Mouse (Mus musculus): ENCODE results near the gene Gja4. TPM values are rescaled to one million over a fixed set of nuclear protein-coding genes. Genes with fewer than 3 reads are reported as not detected.

Gene Gja4
- total and polyA plus RNA-seq, 3 experiments: not detected

- dilution Hi-C loops (cut with MboI; ENCODE audit: extremely low pct_ligation_motif_present, extremely low pct_unique_long_range_greater_than_20kb, low sequenced_read_pairs) (no loop called here), in situ Hi-C loops (cut with MboI; ENCODE audit: low pct_ligation_motif_present, low pct_unique_long_range_greater_than_20kb, low sequenced_read_pairs) (no loop called here)
- no peak for DNase-seq (ENCODE audit: extremely low read depth)
- Histone ChIP-seq H3K27me3 (replicated peaks) (peaks cover 15% of the 10 kb centered on the region), H3K79me2 (replicated peaks; ENCODE audit: control insufficient read depth, extremely low read depth, insufficient read depth, poor library complexity, severe bottlenecking) (no peaks in the 10 kb centered on the region), H3K36me3 (replicated peaks in 1 of 2; ENCODE audit: control insufficient read depth in 1 of 2, insufficient read depth in 1 of 2, low read length in 1 of 2) (no peaks in the 10 kb centered on the region), H3K9me3 (replicated peaks; ENCODE audit: low read length) (no peaks in the 10 kb centered on the region), H3K27ac (ENCODE audit: insufficient read depth, low read depth) (no peak overlapping the region), H3K4me3 (replicated peaks in 1 of 3; ENCODE audit: low read depth in 2 of 3, low read length in 2 of 3, poor library complexity in 1 of 3) (no peak overlapping the region), H3K9ac (ENCODE audit: insufficient read depth, low read depth) (no peak overlapping the region), H3K4me1 (ENCODE audit: control insufficient read depth in 1 of 2, insufficient read depth in 2 of 2) (peaks cover 2 to 6% of the 10 kb centered on the region in 2 experiments; a peak in 3 of 4 replicates), H3K4me2 (ENCODE audit: insufficient read depth, low read depth, poor library complexity, severe bottlenecking) (no peak overlapping the region)
- no peak for TF ChIP-seq IRF4 (IDR thresholded peaks at IDR 0.05; ENCODE audit: low read depth, low read length)
- no peak for TF ChIP-seq TCF12 (IDR thresholded peaks at IDR 0.05; ENCODE audit: low read depth, low read length)
- no peak for TF ChIP-seq PAX5 (IDR thresholded peaks at IDR 0.05; ENCODE audit: low read length)
- no peak for TF ChIP-seq MEF2A (IDR thresholded peaks at IDR 0.05; ENCODE audit: borderline replicate concordance, low read depth, low read length)
- TF ChIP-seq ETS1 (conservative IDR thresholded peaks at IDR 0.05; ENCODE audit: low read depth, low read length): no peak
- no peak for TF ChIP-seq POLR2AphosphoS2 (IDR thresholded peaks at IDR 0.05; ENCODE audit: low read depth, low read length)
Measured at GRCm38 (mm10) chr4:127329046-127329445, 15.2 kb upstream of the Gja4 start.

DNA sequence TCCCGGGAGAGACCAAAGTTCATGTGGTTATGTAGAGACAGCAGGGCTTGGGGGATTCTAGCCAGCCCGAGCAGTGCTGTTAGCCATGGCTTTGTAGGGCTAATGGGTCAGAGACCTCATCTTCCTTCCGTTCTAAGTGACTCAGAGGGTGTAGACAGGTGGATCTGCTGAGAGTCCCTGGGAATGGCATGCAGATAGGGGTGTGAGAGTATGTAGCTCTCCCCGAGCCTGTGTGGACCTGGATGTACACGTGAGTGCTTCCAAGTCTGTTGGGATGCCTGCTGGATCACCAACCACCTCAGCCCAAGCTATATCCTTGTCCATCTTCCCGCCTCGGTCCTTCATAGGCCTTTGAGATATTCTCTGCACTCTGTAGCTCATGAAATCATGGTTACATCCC, 14.5 kb upstream of the Gja4 start:
- TF ChIP-seq EP300 (IDR thresholded peaks at IDR 0.05; ENCODE audit: low read length): no peak
- Histone ChIP-seq H3K4me1 (ENCODE audit: control insufficient read depth in 1 of 2, insufficient read depth in 2 of 2) (peaks cover 2 to 6% of the 10 kb centered on the region in 2 experiments; a peak in 3 of 4 replicates), H3K9me3 (replicated peaks; ENCODE audit: low read length) (no peaks in the 10 kb centered on the region), H3K79me2 (replicated peaks; ENCODE audit: control insufficient read depth, extremely low read depth, insufficient read depth, poor library complexity, severe bottlenecking) (no peaks in the 10 kb centered on the region), H3K4me2 (ENCODE audit: insufficient read depth, low read depth, poor library complexity, severe bottlenecking) (no peak overlapping the region), H3K4me3 (replicated peaks in 1 of 3; ENCODE audit: low read depth in 2 of 3, low read length in 2 of 3, poor library complexity in 1 of 3) (no peak overlapping the region), H3K36me3 (replicated peaks in 1 of 2; ENCODE audit: control insufficient read depth in 1 of 2, insufficient read depth in 1 of 2, low read length in 1 of 2) (no peaks in the 10 kb centered on the region), H3K27me3 (replicated peaks) (peaks cover 16% of the 10 kb centered on the region), H3K27ac (ENCODE audit: insufficient read depth, low read depth) (no peak overlapping the region), H3K9ac (ENCODE audit: insufficient read depth, low read depth) (no peak overlapping the region)
- dilution Hi-C loops (cut with MboI; ENCODE audit: extremely low pct_ligation_motif_present, extremely low pct_unique_long_range_greater_than_20kb, low sequenced_read_pairs) (no loop called here), in situ Hi-C loops (cut with MboI; ENCODE audit: low pct_ligation_motif_present, low pct_unique_long_range_greater_than_20kb, low sequenced_read_pairs) (no loop called here)
- DNase-seq (ENCODE audit: extremely low read depth): no peak

- in situ Hi-C loops (cut with MboI; ENCODE audit: low pct_ligation_motif_present, low pct_unique_long_range_greater_than_20kb, low sequenced_read_pairs) (no loop called here), dilution Hi-C loops (cut with MboI; ENCODE audit: extremely low pct_ligation_motif_present, extremely low pct_unique_long_range_greater_than_20kb, low sequenced_read_pairs) (no loop called here)
- DNase-seq (ENCODE audit: extremely low read depth): no peak
- Histone ChIP-seq H3K4me2 (ENCODE audit: insufficient read depth, low read depth, poor library complexity, severe bottlenecking) (no peak overlapping the region), H3K79me2 (replicated peaks; ENCODE audit: control insufficient read depth, extremely low read depth, insufficient read depth, poor library complexity, severe bottlenecking) (no peaks in the 10 kb centered on the region), H3K36me3 (replicated peaks in 1 of 2; ENCODE audit: control insufficient read depth in 1 of 2, insufficient read depth in 1 of 2, low read length in 1 of 2) (no peaks in the 10 kb centered on the region), H3K4me3 (replicated peaks in 1 of 3; ENCODE audit: low read depth in 2 of 3, low read length in 2 of 3, poor library complexity in 1 of 3) (no peak overlapping the region), H3K27me3 (replicated peaks) (peaks cover 16% of the 10 kb centered on the region), H3K27ac (ENCODE audit: insufficient read depth, low read depth) (no peak overlapping the region), H3K4me1 (ENCODE audit: control insufficient read depth in 1 of 2, insufficient read depth in 2 of 2) (peaks cover 2 to 6% of the 10 kb centered on the region in 2 experiments; a peak in 3 of 4 replicates), H3K9me3 (replicated peaks; ENCODE audit: low read length) (no peaks in the 10 kb centered on the region), H3K9ac (ENCODE audit: insufficient read depth, low read depth) (no peak overlapping the region)
- TF ChIP-seq CHD1 (IDR thresholded peaks at IDR 0.05; ENCODE audit: low read depth, low read length): no peak
- TF ChIP-seq ZKSCAN1 (IDR thresholded peaks at IDR 0.05; ENCODE audit: borderline replicate concordance, low read depth, low read length): no peak
- TF ChIP-seq GABPA (IDR thresholded peaks at IDR 0.05; ENCODE audit: insufficient replicate concordance, low read depth, low read length): no peak
- TF ChIP-seq JUND (conservative IDR thresholded peaks at IDR 0.05; ENCODE audit: low read depth, low read length): no peak
- no peak for TF ChIP-seq PAX5 (IDR thresholded peaks at IDR 0.05; ENCODE audit: low read length)
- TF ChIP-seq MAX (IDR thresholded peaks at IDR 0.05; ENCODE audit: low read length): no peak
- no peak for TF ChIP-seq BHLHE40 (IDR thresholded peaks at IDR 0.05; ENCODE audit: low read depth, low read length)
- no peak for TF ChIP-seq CHD2 (IDR thresholded peaks at IDR 0.05; ENCODE audit: low read length)
- no peak for TF ChIP-seq TCF12 (IDR thresholded peaks at IDR 0.05; ENCODE audit: low read depth, low read length)
- no peak for TF ChIP-seq USF2 (conservative IDR thresholded peaks at IDR 0.05; ENCODE audit: low read depth, low read length)
- no peak for TF ChIP-seq SIN3A (IDR thresholded peaks at IDR 0.05; ENCODE audit: low read length)
- TF ChIP-seq MYC (IDR thresholded peaks at IDR 0.05; ENCODE audit: low read depth, low read length): no peak
- TF ChIP-seq POLR2A (IDR thresholded peaks at IDR 0.05; ENCODE audit: low read depth, low read length): no peak
- TF ChIP-seq ZC3H11A (IDR thresholded peaks at IDR 0.05; ENCODE audit: low read depth, low read length): no peak
- no peak for TF ChIP-seq MXI1 (IDR thresholded peaks at IDR 0.05; ENCODE audit: low read depth, low read length)
- no peak for TF ChIP-seq USF1 (IDR thresholded peaks at IDR 0.05; ENCODE audit: low read depth, low read length)
Measured at GRCm38 (mm10) chr4:127327749-127328148, 13.9 kb upstream of the Gja4 start.
